Mouse (Mus musculus) hindbrain, embryonic 12.5 days (tissue): ENCODE data around the gene Unc45a. TPM values are rescaled to one million over a fixed set of nuclear protein-coding genes. Genes with fewer than 3 reads are reported as not detected.

ENCODE experiments used
- ATAC-seq: fragments of 200-750 bp; cut with Nextera tagmentation; 2 replicates; pipeline ENCODE4 v1.8.0; 2017; ENCODE audit warnings: moderate TSS enrichment; ENCODE audit not compliant: low FRiP score
- H3K27ac ChIP-seq: fragments of 300-500 bp; sonication (generic); 2 replicates; pipeline ENCODE4 v1.5.1; 2016; ENCODE audit warnings: mild to moderate bottlenecking
- H3K27me3 ChIP-seq: fragments of 300-500 bp; sonication (generic); 2 replicates; pipeline ENCODE4 v1.6.1; 2016; ENCODE audit warnings: mild to moderate bottlenecking
- H3K36me3 ChIP-seq: fragments of 300-500 bp; sonication (generic); 2 replicates; pipeline ENCODE4 v1.6.1; 2016; ENCODE audit warnings: mild to moderate bottlenecking
- H3K4me1 ChIP-seq: fragments of 300-500 bp; sonication (generic); 2 replicates; pipeline ENCODE4 v1.6.1; 2016
- H3K4me2 ChIP-seq: fragments of 300-500 bp; sonication (generic); replicated peaks from 2 replicates; pipeline ENCODE4 v1.6.1; 2016; ENCODE audit warnings: mild to moderate bottlenecking
- H3K4me3 ChIP-seq: fragments of 300-500 bp; sonication (generic); 2 replicates; pipeline ENCODE4 v1.5.1; 2016; ENCODE audit warnings: mild to moderate bottlenecking
- H3K9ac ChIP-seq: fragments of 300-500 bp; sonication (generic); 2 replicates; pipeline ENCODE4 v1.6.1; 2016; ENCODE audit warnings: mild to moderate bottlenecking, moderate library complexity
- H3K9me3 ChIP-seq: fragments of 300-500 bp; sonication (generic); replicated peaks from 2 replicates; pipeline ENCODE4 v1.6.1; 2016; ENCODE audit warnings: mild to moderate bottlenecking
- WGBS: fragments of 180-500 bp; shearing (Covaris S2); methylation state at CpG from one replicate; pipeline ENCODE4 v1.1.7; 2016; 5-methylcytosine and 5-hydroxymethylcytosine counted together
- polyA plus RNA-seq: library from polyadenylated mRNA; unstranded; fragments of >200 nt; fragmentation: Nextera tagmentation; extraction: Ambion mirVana; gene quantifications from 2 replicates; pipeline ENCODE4 v1.2.1, GENCODE M21; 2016

The Unc45a gene
- polyA plus RNA-seq, 1 experiment from 2014 or later, result 56.2 TPM

- Histone ChIP-seq H3K27ac (no peak overlapping the region), H3K4me2 (no peak overlapping the region), H3K9ac (no peak overlapping the region), H3K27me3 (no peaks in the 10 kb centered on the region; the same call in 1 of the 2 replicates), H3K4me3 (no peak overlapping the region), H3K9me3 (no peaks in the 10 kb centered on the region), H3K36me3 (0 out of 2 replicates have a peak, but pooled peaks cover 7% of the 10 kb centered on the region), H3K4me1 (peaks cover 20% of the 10 kb centered on the region)
- WGBS, result 78% methylated on average over 12 of the region's 12 CpGs
- ATAC-seq, result no peak
These were observed 33.0 kb upstream of the Unc45a start for GRCm38 (mm10) chr7:80373850-80374249.

- H3K9ac ChIP-seq, result no peak overlapping the region
- no peak overlapping the region for H3K4me2 ChIP-seq
- peaks cover 6% of the 10 kb centered on the region for H3K36me3 ChIP-seq
- 85% methylated on average over 4 of the region's 4 CpGs for WGBS
- H3K27ac ChIP-seq, result no peak overlapping the region
- H3K4me1 ChIP-seq, result peaks cover 20% of the 10 kb centered on the region
- H3K27me3 ChIP-seq, result no peaks in the 10 kb centered on the region; the same call in 1 of the 2 replicates
- no peaks in the 10 kb centered on the region for H3K9me3 ChIP-seq
- ATAC-seq, result no peak
- H3K4me3 ChIP-seq, result no peak overlapping the region
These were observed 32.5 kb upstream of the Unc45a start for GRCm38 (mm10) chr7:80373352-80373751.

- Histone ChIP-seq H3K4me1 (peaks cover 20% of the 10 kb centered on the region), H3K4me3 (no peak overlapping the region), H3K27ac (no peak overlapping the region), H3K9ac (no peak overlapping the region), H3K9me3 (no peaks in the 10 kb centered on the region), H3K36me3 (peaks cover 10% of the 10 kb centered on the region), H3K4me2 (no peak overlapping the region), H3K27me3 (no peaks in the 10 kb centered on the region; the same call in 1 of the 2 replicates)
- ATAC-seq, result no peak
- 65% methylated on average over 2 of the region's 2 CpGs for WGBS
These were observed 31.9 kb upstream of the Unc45a start for GRCm38 (mm10) chr7:80372667-80373066.

- ATAC-seq, result no peak
- H3K4me2 ChIP-seq, result no peak overlapping the region
- H3K27ac ChIP-seq, result no peak overlapping the region
- peaks cover 15% of the 10 kb centered on the region for H3K36me3 ChIP-seq
- WGBS, result 83% methylated on average over 3 of the region's 3 CpGs
- no peak overlapping the region for H3K4me3 ChIP-seq
- no peaks in the 10 kb centered on the region for H3K9me3 ChIP-seq
- no peak overlapping the region for H3K9ac ChIP-seq
- H3K4me1 ChIP-seq, result peaks cover 20% of the 10 kb centered on the region
- no peaks in the 10 kb centered on the region; the same call in 1 of the 2 replicates for H3K27me3 ChIP-seq
These were observed 31.4 kb upstream of the Unc45a start for GRCm38 (mm10) chr7:80372166-80372565.

- H3K4me3 ChIP-seq, result peak within 1 kb of the TSS; percentile 92
- 1% methylated on average over 50 of the region's 86 CpGs for WGBS
- peak within 1 kb of the TSS; percentile 74 for H3K4me2 ChIP-seq
- peak within 1 kb of the TSS; percentile 84 for H3K27ac ChIP-seq
- no peaks in the 10 kb centered on the region; the same call in 1 of the 2 replicates for H3K27me3 ChIP-seq
- H3K4me1 ChIP-seq, result peaks cover 19% of the 10 kb centered on the region
- peak within 1 kb of the TSS; percentile 97 for H3K9ac ChIP-seq
- peaks cover 25% of the 10 kb centered on the region for H3K36me3 ChIP-seq
- H3K9me3 ChIP-seq, result no peaks in the 10 kb centered on the region
- peak; percentile 81 for ATAC-seq
These were observed 30.4 kb upstream of the Unc45a start, which contains the start of gene Man2a2 for GRCm38 (mm10) chr7:80371041-80371751. TSS of gene Man2a2 (minus strand) at chr7:80371375.

GRCm38 (mm10) chr7:80370649-80371040, 29.8 kb upstream of the Unc45a start:
- peaks cover 31% of the 10 kb centered on the region for H3K36me3 ChIP-seq
- peak overlapping the region; percentile 84 for H3K27ac ChIP-seq
- no peaks in the 10 kb centered on the region; the same call in 1 of the 2 replicates for H3K27me3 ChIP-seq
- peak overlapping the region; percentile 92 for H3K4me3 ChIP-seq
- H3K9me3 ChIP-seq, result no peaks in the 10 kb centered on the region
- peaks cover 16% of the 10 kb centered on the region for H3K4me1 ChIP-seq
- peak overlapping the region; percentile 97 for H3K9ac ChIP-seq
- peak overlapping the region; percentile 74 for H3K4me2 ChIP-seq
- 0% methylated on average over 23 of the region's 31 CpGs for WGBS
- ATAC-seq, result peak; percentile 59

- ATAC-seq, result no peak
- Histone ChIP-seq H3K9ac (peak overlapping the region; percentile 97), H3K4me3 (peak overlapping the region; percentile 92), H3K4me1 (peaks cover 16% of the 10 kb centered on the region), H3K27me3 (no peaks in the 10 kb centered on the region; the same call in 1 of the 2 replicates), H3K27ac (peak overlapping the region; percentile 84; the same call in 1 of the 2 replicates), H3K9me3 (no peaks in the 10 kb centered on the region), H3K4me2 (peak overlapping the region; percentile 74), H3K36me3 (peaks cover 31% of the 10 kb centered on the region)
- WGBS, result 61% methylated on average over 4 of the region's 4 CpGs
These were observed 29.2 kb upstream of the Unc45a start for GRCm38 (mm10) chr7:80369967-80370431.

- ATAC-seq, result no peak
- H3K9ac ChIP-seq, result peak overlapping the region; percentile 35; the same call in 1 of the 2 replicates
These were observed 28.7 kb upstream of the Unc45a start for GRCm38 (mm10) chr7:80369461-80369860.

GRCm38 (mm10) chr7:80368635-80369421, 28.0 kb upstream of the Unc45a start:
- ATAC-seq, result no peak
- H3K27ac ChIP-seq, result no peak overlapping the region
- H3K4me2 ChIP-seq, result peak overlapping the region; percentile 74
- H3K4me3 ChIP-seq, result no peak overlapping the region
- H3K9ac ChIP-seq, result peak overlapping the region; percentile 35; the same call in 1 of the 2 replicates
- no peaks in the 10 kb centered on the region for H3K9me3 ChIP-seq
- no peaks in the 10 kb centered on the region; the same call in 1 of the 2 replicates for H3K27me3 ChIP-seq
- WGBS, result 86% methylated on average over 20 of the region's 20 CpGs
- peaks cover 16% of the 10 kb centered on the region for H3K4me1 ChIP-seq
- H3K36me3 ChIP-seq, result peaks cover 43% of the 10 kb centered on the region

More at GRCm38 (mm10) chr7:80369461-80369860, 28.7 kb upstream of the Unc45a start:
- no peaks in the 10 kb centered on the region; the same call in 1 of the 2 replicates for H3K27me3 ChIP-seq
- peak overlapping the region; percentile 74 for H3K4me2 ChIP-seq
- no peaks in the 10 kb centered on the region for H3K9me3 ChIP-seq
- 0 out of 2 replicates have a peak overlapping the region, but pooled peaks have one; percentile 92 for H3K4me3 ChIP-seq
- peaks cover 16% of the 10 kb centered on the region for H3K4me1 ChIP-seq
- no peak overlapping the region for H3K27ac ChIP-seq
- 64% methylated on average over 5 of the region's 5 CpGs for WGBS
- peaks cover 36% of the 10 kb centered on the region for H3K36me3 ChIP-seq

- Histone ChIP-seq H3K27me3 (no peaks in the 10 kb centered on the region), H3K27ac (no peak overlapping the region), H3K36me3 (peaks cover 51% of the 10 kb centered on the region), H3K9me3 (no peaks in the 10 kb centered on the region), H3K4me1 (peaks cover 16% of the 10 kb centered on the region), H3K4me2 (no peak overlapping the region), H3K4me3 (no peak overlapping the region), H3K9ac (no peak overlapping the region)
- WGBS, result 85% methylated on average over 9 of the region's 9 CpGs
- no peak for ATAC-seq
These were observed 27.2 kb upstream of the Unc45a start for GRCm38 (mm10) chr7:80368009-80368408.

- H3K36me3 ChIP-seq, result peaks cover 59% of the 10 kb centered on the region
- 93% methylated on average over 7 of the region's 7 CpGs for WGBS
- ATAC-seq, result no peak
These were observed 26.4 kb upstream of the Unc45a start for GRCm38 (mm10) chr7:80367232-80367631.

GRCm38 (mm10) chr7:80365759-80366158, 25.0 kb upstream of the Unc45a start:
- Histone ChIP-seq H3K4me3 (no peak overlapping the region), H3K27ac (no peak overlapping the region), H3K9me3 (no peaks in the 10 kb centered on the region), H3K36me3 (peaks cover 73% of the 10 kb centered on the region), H3K4me1 (peaks cover 16% of the 10 kb centered on the region), H3K9ac (no peak overlapping the region), H3K4me2 (no peak overlapping the region), H3K27me3 (no peaks in the 10 kb centered on the region)
- ATAC-seq, result no peak
- 91% methylated on average over 2 of the region's 2 CpGs for WGBS

More at GRCm38 (mm10) chr7:80367232-80367631, 26.4 kb upstream of the Unc45a start:
- Histone ChIP-seq H3K4me1 (peaks cover 16% of the 10 kb centered on the region), H3K4me2 (no peak overlapping the region), H3K4me3 (no peak overlapping the region), H3K9ac (no peak overlapping the region), H3K27ac (no peak overlapping the region), H3K27me3 (no peaks in the 10 kb centered on the region), H3K9me3 (no peaks in the 10 kb centered on the region)
